Mouse (Mus musculus) heart, adult 8-10 months (tissue): ENCODE measurements around the gene Tle2. TPM values are rescaled to one million over a fixed set of nuclear protein-coding genes. Genes with fewer than 3 reads are reported as not detected.

ENCODE experiments used
- DNase-seq: peaks from one replicate; pipeline ENCODE4 v3.0.0; 2022; ENCODE audit warnings: low spot score
- total RNA-seq, 4 experiments: library from RNA; stranded (reverse); gene quantifications; 2 replicates each; pipeline ENCODE4 v1.2.4; 2022

Gene Tle2
- total RNA-seq, 4 experiments from 2014 or later, result 5.4 to 12.1 (median 9.1) TPM

GRCm38 (mm10) chr10:81572975-81573374 is 1.4 kb upstream of the Tle2 start:
- DNase-seq, result peak; percentile 70

GRCm38 (mm10) chr10:81575208-81575631 is 859 bp downstream of the Tle2 start:
- no peak for DNase-seq

- no peak for DNase-seq
These were observed 1.3 kb downstream of the Tle2 start for GRCm38 (mm10) chr10:81575695-81576094.

- no peak for DNase-seq
These were observed 5.6 kb downstream of the Tle2 start for GRCm38 (mm10) chr10:81579967-81580366.

- no peak for DNase-seq
These were observed 6.2 kb downstream of the Tle2 start for GRCm38 (mm10) chr10:81580441-81581070.

- DNase-seq, result no peak
These were observed 9.0 kb downstream of the Tle2 start for GRCm38 (mm10) chr10:81583347-81583746.

GRCm38 (mm10) chr10:81588739-81589138 is 14.4 kb downstream of the Tle2 start:
- no peak for DNase-seq

- DNase-seq, result no peak
These were observed 17.5 kb downstream of the Tle2 start for GRCm38 (mm10) chr10:81591846-81592245.

GRCm38 (mm10) chr10:81592631-81593030 is 18.3 kb downstream of the Tle2 start:
- DNase-seq, result no peak

GRCm38 (mm10) chr10:81593223-81593622 is 18.9 kb downstream of the Tle2 start:
- DNase-seq, result no peak

- DNase-seq, result no peak
These were observed 19.6 kb downstream of the Tle2 start for GRCm38 (mm10) chr10:81593935-81594334.

GRCm38 (mm10) chr10:81595599-81595998 is 21.2 kb downstream of the Tle2 start:
- no peak for DNase-seq

- no peak for DNase-seq
These were observed 22.2 kb downstream of the Tle2 start for GRCm38 (mm10) chr10:81596611-81597010.

- DNase-seq, result no peak
These were observed 23.0 kb downstream of the Tle2 start for GRCm38 (mm10) chr10:81597137-81597950.

GRCm38 (mm10) chr10:81598342-81598741 is 24.0 kb downstream of the Tle2 start:
- no peak for DNase-seq

- DNase-seq, result no peak
These were observed 24.5 kb downstream of the Tle2 start for GRCm38 (mm10) chr10:81598871-81599270.

- no peak for DNase-seq
These were observed 25.3 kb downstream of the Tle2 start for GRCm38 (mm10) chr10:81599630-81600029.

GRCm38 (mm10) chr10:81600096-81600495 is 25.7 kb downstream of the Tle2 start:
- DNase-seq, result no peak

- DNase-seq, result peak; percentile 92
These were observed 26.4 kb downstream of the Tle2 start, which contains the start of gene Tle6 for GRCm38 (mm10) chr10:81600738-81601203. Gene Tle6, minus strand, starts transcription at chr10:81601073.

GRCm38 (mm10) chr10:81601396-81601905 is 27.1 kb downstream of the Tle2 start:
- no peak for DNase-seq

GRCm38 (mm10) chr10:81602741-81603151 is 28.4 kb downstream of the Tle2 start:
- peak; percentile 47 for DNase-seq
